Mouse (Mus musculus): ENCODE results near the gene Pde6d. TPM values are rescaled to one million over a fixed set of nuclear protein-coding genes. Genes with fewer than 3 reads are reported as not detected.
A peak's percentile ranks its signal among the peaks of the same experiment; 100 is the strongest.
"Not testable (repeated sequence)": the region's sequence is repeated elsewhere in the genome, so short reads cannot be mapped to it uniquely, and the experiment has no call there.

Gene Pde6d
- polyA plus RNA-seq, 2 experiments = 63.0 to 63.2 TPM

DNA sequence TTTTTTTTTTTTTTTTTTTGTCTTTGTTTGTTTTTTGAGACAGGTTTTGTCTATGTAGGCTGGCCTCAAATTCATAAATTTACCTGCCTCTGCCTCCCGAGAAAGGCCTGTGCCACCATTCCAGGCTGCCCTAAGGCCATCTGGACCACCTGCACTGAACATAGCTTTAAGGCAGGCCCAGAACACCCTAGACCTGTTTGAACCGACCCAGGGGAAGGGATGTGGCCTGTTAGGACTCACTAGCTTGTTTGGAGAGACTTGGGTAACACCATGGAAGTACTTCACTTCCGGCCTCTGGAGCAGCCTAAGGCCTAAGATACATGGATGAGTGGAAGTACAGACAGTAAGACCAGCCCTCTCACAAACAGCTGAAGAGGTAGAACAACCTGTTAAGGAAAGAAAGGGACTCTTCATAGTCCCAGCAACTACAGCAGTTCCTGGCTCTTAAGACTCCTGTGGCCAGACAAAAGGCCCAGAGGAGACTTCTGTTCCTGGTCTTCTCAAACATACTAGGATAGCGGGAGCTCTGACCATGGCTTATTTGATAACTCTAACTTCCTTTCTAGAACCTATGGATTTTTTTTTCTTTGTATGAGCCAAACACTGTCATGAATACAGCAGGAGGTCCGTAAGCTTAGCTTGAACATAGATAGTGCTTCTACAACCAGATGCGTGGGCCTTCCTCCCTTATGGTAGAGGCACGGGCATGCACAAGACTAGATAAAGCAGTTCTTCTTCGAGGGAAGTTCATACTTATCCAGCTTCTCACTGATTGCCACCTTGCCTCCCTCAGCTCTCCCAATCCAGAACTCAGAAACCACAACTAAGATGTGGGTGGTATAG, 58.4 kb downstream of the Pde6d start:
- H3K9ac ChIP-seq (ENCODE audit: low read depth, low read length, severe bottlenecking) = peak overlapping the region; percentile 100
- peaks cover 13% of the 10 kb centered on the region for H3K36me3 ChIP-seq (ENCODE audit: control insufficient read depth, insufficient read depth, low read length)
- H3K4me2 ChIP-seq (replicated peaks; ENCODE audit: low read depth, low read length, severe bottlenecking) = peak overlapping the region; percentile 98
- no peak for TF ChIP-seq POLR2A (IDR thresholded peaks at IDR 0.05; ENCODE audit: borderline replicate concordance, extremely low read depth, insufficient read depth, insufficient read length)
- ATAC-seq (ENCODE audit: low FRiP score, low read depth) (no peak), DNase-seq (ENCODE audit: low spot score) (no peak)
- peaks cover 21% of the 10 kb centered on the region for H3K4me1 ChIP-seq (ENCODE audit: control insufficient read depth, insufficient read depth, low read length)
- H3K27me3 ChIP-seq (ENCODE audit: control insufficient read depth, insufficient read depth, low read length) = no peaks in the 10 kb centered on the region
- 81% methylated on average over 8 of the region's 8 CpGs for WGBS
- no peaks in the 10 kb centered on the region for H3K9me3 ChIP-seq (ENCODE audit: control insufficient read depth, low read length)
- peak overlapping the region; percentile 100; the same call in 1 of the 2 replicates for H3K4me3 ChIP-seq (replicated peaks; ENCODE audit: low read length)
- H3K27ac ChIP-seq (replicated peaks; ENCODE audit: low read depth, low read length) = peak overlapping the region; percentile 100

DNA sequence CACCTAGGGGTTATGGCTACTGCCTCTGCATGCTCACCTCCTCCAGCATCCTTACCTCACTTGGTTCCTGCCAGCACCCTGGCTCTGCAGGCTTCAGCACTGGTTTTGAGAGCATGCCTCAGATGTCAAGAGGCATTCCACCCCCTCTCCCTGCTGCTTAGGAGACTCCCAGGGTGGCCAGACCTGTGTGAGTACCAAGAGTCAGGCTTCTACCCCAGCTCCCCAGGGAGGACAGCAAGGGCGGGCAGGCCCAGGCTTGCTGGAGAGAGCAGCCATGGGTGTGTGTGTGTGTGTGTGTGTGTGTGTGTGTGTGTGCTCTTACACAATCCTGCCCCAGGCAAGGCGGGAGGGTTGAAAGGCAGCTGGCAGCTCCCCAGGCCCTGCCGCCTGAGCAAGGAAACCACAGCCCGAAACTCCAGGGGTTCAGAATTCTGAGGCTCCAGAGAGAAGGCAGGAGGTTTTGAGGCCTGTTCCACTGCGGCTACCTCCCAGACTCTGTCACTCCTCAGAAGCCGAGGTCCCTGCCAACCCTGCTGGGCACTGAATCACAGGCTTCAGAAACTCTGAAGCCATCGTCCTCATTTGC, 60.0 kb downstream of the Pde6d start:
- TF ChIP-seq POLR2A (IDR thresholded peaks at IDR 0.05; ENCODE audit: borderline replicate concordance, extremely low read depth, insufficient read depth, insufficient read length) = no peak
- no peaks in the 10 kb centered on the region for H3K36me3 ChIP-seq (ENCODE audit: control insufficient read depth, insufficient read depth, low read length)
- 48% methylated on average over 7 of the region's 7 CpGs for WGBS
- peaks cover 21% of the 10 kb centered on the region for H3K4me1 ChIP-seq (ENCODE audit: control insufficient read depth, insufficient read depth, low read length)
- DNase-seq (ENCODE audit: low spot score) = no peak
- no peak for ATAC-seq (ENCODE audit: low FRiP score, low read depth)
- H3K9me3 ChIP-seq (ENCODE audit: control insufficient read depth, low read length) = no peaks in the 10 kb centered on the region
- no peak overlapping the region for H3K4me3 ChIP-seq (replicated peaks; ENCODE audit: low read length)
- no peaks in the 10 kb centered on the region for H3K27me3 ChIP-seq (ENCODE audit: control insufficient read depth, insufficient read depth, low read length)
- H3K4me2 ChIP-seq (replicated peaks; ENCODE audit: low read depth, low read length, severe bottlenecking) = no peak overlapping the region
- H3K9ac ChIP-seq (ENCODE audit: low read depth, low read length, severe bottlenecking) = peak overlapping the region; percentile 25
- H3K27ac ChIP-seq (replicated peaks; ENCODE audit: low read depth, low read length) = peak overlapping the region; percentile 67

DNA sequence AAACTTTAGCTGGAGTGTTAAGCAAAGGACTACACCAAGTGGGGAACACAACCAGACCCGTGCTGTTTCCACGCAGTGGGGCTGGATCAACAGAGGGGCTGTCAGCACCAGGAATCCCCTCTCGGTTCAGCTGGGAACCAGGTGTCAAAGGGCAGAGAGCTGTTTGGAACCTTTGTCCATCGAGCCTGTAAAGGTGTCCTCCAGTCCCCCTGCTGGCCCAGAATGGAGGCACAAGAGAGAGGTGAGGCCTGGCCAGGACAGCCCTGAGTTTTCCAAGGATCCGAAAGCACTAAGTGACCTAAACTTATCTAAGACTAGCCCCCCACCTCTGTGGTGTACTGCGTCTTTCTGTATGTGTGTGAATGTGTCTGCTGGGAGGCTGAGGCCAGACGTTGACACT, 62.1 kb downstream of the Pde6d start:
- Histone ChIP-seq H3K4me2 (replicated peaks; ENCODE audit: low read depth, low read length, severe bottlenecking) (no peak overlapping the region), H3K9ac (ENCODE audit: low read depth, low read length, severe bottlenecking) (no peak overlapping the region), H3K4me1 (ENCODE audit: control insufficient read depth, insufficient read depth, low read length) (peaks cover 21% of the 10 kb centered on the region), H3K9me3 (ENCODE audit: control insufficient read depth, low read length) (no peaks in the 10 kb centered on the region), H3K36me3 (ENCODE audit: control insufficient read depth, insufficient read depth, low read length) (no peaks in the 10 kb centered on the region), H3K27me3 (ENCODE audit: control insufficient read depth, insufficient read depth, low read length) (no peaks in the 10 kb centered on the region), H3K4me3 (replicated peaks; ENCODE audit: low read length) (no peak overlapping the region), H3K27ac (replicated peaks; ENCODE audit: low read depth, low read length) (no peak overlapping the region)
- TF ChIP-seq POLR2A (IDR thresholded peaks at IDR 0.05; ENCODE audit: borderline replicate concordance, extremely low read depth, insufficient read depth, insufficient read length) = no peak
- no peak for DNase-seq (ENCODE audit: low spot score)
- WGBS = 56% methylated on average over 7 of the region's 7 CpGs
- no peak for ATAC-seq (ENCODE audit: low FRiP score, low read depth)

DNA sequence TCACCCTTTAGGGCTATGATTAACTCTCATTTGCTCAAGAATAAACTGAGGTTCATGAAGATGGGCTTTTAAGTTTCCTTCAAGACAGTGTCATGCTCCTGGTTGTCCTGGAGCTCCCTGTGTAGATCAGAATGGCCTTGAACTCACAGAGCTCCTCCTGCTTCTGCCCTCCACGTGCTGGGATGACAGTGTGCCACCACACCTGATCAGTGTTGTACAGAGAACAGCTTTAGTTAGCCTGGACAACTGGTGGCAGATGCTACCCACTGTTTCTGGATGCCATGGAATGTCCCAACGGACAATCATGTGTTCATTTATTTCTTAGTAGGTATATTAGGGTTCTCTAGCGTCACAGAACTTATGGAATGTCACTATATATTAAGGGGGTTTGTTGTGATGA, 65.4 kb downstream of the Pde6d start:
- Histone ChIP-seq H3K4me2 (replicated peaks; ENCODE audit: low read depth, low read length, severe bottlenecking) (no peak overlapping the region), H3K9me3 (ENCODE audit: control insufficient read depth, low read length) (no peaks in the 10 kb centered on the region), H3K4me1 (ENCODE audit: control insufficient read depth, insufficient read depth, low read length) (peaks cover 3% of the 10 kb centered on the region; the same call in 1 of the 2 replicates), H3K4me3 (replicated peaks; ENCODE audit: low read length) (no peak overlapping the region), H3K9ac (ENCODE audit: low read depth, low read length, severe bottlenecking) (no peak overlapping the region), H3K27ac (replicated peaks; ENCODE audit: low read depth, low read length) (no peak overlapping the region), H3K36me3 (ENCODE audit: control insufficient read depth, insufficient read depth, low read length) (no peaks in the 10 kb centered on the region), H3K27me3 (ENCODE audit: control insufficient read depth, insufficient read depth, low read length) (no peaks in the 10 kb centered on the region)
- no peak for TF ChIP-seq POLR2A (IDR thresholded peaks at IDR 0.05; ENCODE audit: borderline replicate concordance, extremely low read depth, insufficient read depth, insufficient read length)
- 70% methylated on average over 3 of the region's 3 CpGs for WGBS
- DNase-seq (ENCODE audit: low spot score) (no peak), ATAC-seq (ENCODE audit: low FRiP score, low read depth) (no peak)

DNA sequence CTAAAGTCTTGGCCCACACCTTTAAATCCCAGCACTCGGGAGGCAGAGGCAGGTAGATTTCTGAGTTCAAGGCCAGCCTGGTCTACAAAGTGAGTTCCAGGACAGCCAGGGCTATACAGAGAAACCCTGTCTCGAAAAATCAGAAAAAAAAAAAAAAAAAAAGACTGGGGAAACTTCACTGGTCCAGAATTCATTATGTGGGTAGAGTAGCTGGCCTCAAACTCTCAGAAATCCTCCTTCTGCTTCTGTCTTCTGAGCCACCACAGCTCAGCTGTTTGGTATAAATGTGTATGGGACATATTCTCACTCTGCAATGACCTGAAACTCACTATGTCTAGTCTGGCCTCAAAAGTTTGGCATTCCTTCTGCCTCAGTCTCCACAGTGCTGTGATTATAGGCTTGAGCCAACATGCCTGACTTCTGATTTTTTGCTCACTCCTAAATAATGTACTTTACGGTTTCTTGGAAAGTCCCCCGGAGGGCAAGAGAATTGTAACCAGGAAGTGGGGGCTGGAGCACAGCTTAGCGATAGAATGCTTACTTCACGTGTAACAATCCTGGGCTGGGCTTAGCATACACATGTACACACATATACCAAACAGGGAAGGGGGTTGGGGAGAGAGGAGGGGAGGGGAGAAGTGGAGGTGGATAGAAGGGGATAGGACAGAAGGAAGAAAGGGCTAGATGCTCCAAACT, 66.6 kb downstream of the Pde6d start:
- H3K27ac ChIP-seq (replicated peaks; ENCODE audit: low read depth, low read length) = 0 out of 2 replicates have a peak overlapping the region, but pooled peaks have one; percentile 50
- H3K4me2 ChIP-seq (replicated peaks; ENCODE audit: low read depth, low read length, severe bottlenecking) = no peak overlapping the region
- no peaks in the 10 kb centered on the region for H3K36me3 ChIP-seq (ENCODE audit: control insufficient read depth, insufficient read depth, low read length)
- no peak overlapping the region for H3K9ac ChIP-seq (ENCODE audit: low read depth, low read length, severe bottlenecking)
- H3K4me3 ChIP-seq (replicated peaks; ENCODE audit: low read length) = no peak overlapping the region
- TF ChIP-seq POLR2A (IDR thresholded peaks at IDR 0.05; ENCODE audit: borderline replicate concordance, extremely low read depth, insufficient read depth, insufficient read length) = no peak
- H3K9me3 ChIP-seq (ENCODE audit: control insufficient read depth, low read length) = no peaks in the 10 kb centered on the region
- 32% methylated on average over 6 of the region's 6 CpGs for WGBS
- H3K4me1 ChIP-seq (ENCODE audit: control insufficient read depth, insufficient read depth, low read length) = peaks cover 7% of the 10 kb centered on the region; the same call in 1 of the 2 replicates
- ATAC-seq (ENCODE audit: low FRiP score, low read depth) (peak; percentile 33; the same call in 1 of the 2 replicates), DNase-seq (ENCODE audit: low spot score) (no peak)
- H3K27me3 ChIP-seq (ENCODE audit: control insufficient read depth, insufficient read depth, low read length) = no peaks in the 10 kb centered on the region

DNA sequence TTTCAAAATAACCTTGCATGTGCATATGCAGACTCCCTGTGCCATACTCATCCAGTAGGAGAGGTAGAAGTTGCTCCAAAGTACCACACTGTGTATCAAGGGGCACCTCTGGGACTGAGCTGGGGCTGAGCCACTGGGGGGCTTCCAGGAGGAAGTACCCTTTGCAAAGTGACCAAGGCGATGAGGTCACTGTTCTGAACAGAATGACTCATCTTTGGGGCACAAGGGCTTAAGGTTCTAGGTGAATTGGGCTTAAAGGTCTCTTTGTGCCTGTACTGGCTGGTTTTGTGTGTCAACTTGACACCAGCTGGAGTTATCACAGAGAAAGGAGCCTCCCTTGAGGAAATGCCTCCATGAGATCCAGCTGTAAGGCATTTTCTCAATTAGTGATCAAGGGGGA, 69.4 kb downstream of the Pde6d start:
- H3K4me2 ChIP-seq (replicated peaks; ENCODE audit: low read depth, low read length, severe bottlenecking); H3K27ac ChIP-seq (replicated peaks; ENCODE audit: low read depth, low read length); DNase-seq (ENCODE audit: low spot score); H3K36me3 ChIP-seq (ENCODE audit: control insufficient read depth, insufficient read depth, low read length); H3K4me3 ChIP-seq (replicated peaks; ENCODE audit: low read length); H3K27me3 ChIP-seq (ENCODE audit: control insufficient read depth, insufficient read depth, low read length); H3K9me3 ChIP-seq (ENCODE audit: control insufficient read depth, low read length); ATAC-seq (ENCODE audit: low FRiP score, low read depth); H3K9ac ChIP-seq (ENCODE audit: low read depth, low read length, severe bottlenecking): not testable (repeated sequence)
- peaks cover 12% of the 10 kb centered on the region for H3K4me1 ChIP-seq (ENCODE audit: control insufficient read depth, insufficient read depth, low read length)
- 71% methylated on average over 1 of the region's 1 CpGs for WGBS

All from limb, embryonic 14.5 days (tissue).